ENCODE assay signal across 8 mouse cellular contexts in genomic region chr14:61683791-61684411, GRCm38 (mm10).
DNase-seq lines count a peak whose midpoint lies in the region; ATAC-seq lines count a peak whose summit lies in the region.

No protein-coding gene starts in this region.

- ATAC-seq in erythroblast, adult 5-6 weeks (replicated peaks; ENCODE audit: low FRiP score, poor library complexity, severe bottlenecking) = no peak
- no peak for ATAC-seq in embryonic facial prominence, embryonic 12.5 days (ENCODE audit: insufficient number of reproducible peaks, insufficient read depth, low FRiP score, low TSS enrichment)
- ATAC-seq in hindbrain, embryonic 11.5 days (ENCODE audit: low FRiP score) = no peak
- ATAC-seq in liver, embryonic 11.5 days (replicated peaks; ENCODE audit: low FRiP score) = no peak
- no peak for ATAC-seq in neural tube, embryonic 15.5 days (ENCODE audit: low FRiP score)

- WGBS in embryonic facial prominence, embryonic 12.5 days = 4% methylated on average over 19 of the region's 19 CpGs
- 3% methylated on average over 18 of the region's 19 CpGs for WGBS in hindbrain, embryonic 11.5 days
- 7% methylated on average over 19 of the region's 19 CpGs for WGBS in liver, embryonic 11.5 days
- 17% methylated on average over 19 of the region's 19 CpGs for WGBS in neural tube, embryonic 15.5 days

- H3K4me2 ChIP-seq in embryonic facial prominence, embryonic 12.5 days (replicated peaks) = peak overlapping the region; percentile 96
- H3K4me2 ChIP-seq in hindbrain, embryonic 11.5 days (replicated peaks; ENCODE audit: low read depth, low read length) = peak overlapping the region; percentile 22
- H3K4me2 ChIP-seq in liver, embryonic 11.5 days = peak overlapping the region; percentile 95
- H3K4me2 ChIP-seq in neural tube, embryonic 15.5 days = peak overlapping the region; percentile 98

- H3K4me3 ChIP-seq in erythroblast, embryonic 14.5 days (replicated peaks) = peak overlapping the region; percentile 96
- H3K4me3 ChIP-seq in embryonic facial prominence, embryonic 12.5 days = peak overlapping the region; percentile 23
- H3K4me3 ChIP-seq in hindbrain, embryonic 11.5 days (ENCODE audit: low read depth, low read length) = peak overlapping the region; percentile 17
- peak overlapping the region; percentile 85 for H3K4me3 ChIP-seq in liver, embryonic 11.5 days (ENCODE audit: low read depth, low read length)
- no peak overlapping the region; the same call in 1 of the 2 replicates for H3K4me3 ChIP-seq in neural tube, embryonic 15.5 days (replicated peaks)

- DNase-seq in CD4-positive helper T cell, adult 2 months (ENCODE audit: low read depth, low spot score) = peak; percentile 63
- peak; percentile 62 for DNase-seq in hindbrain, embryonic 11.5 days (ENCODE audit: low spot score)
- no peak for DNase-seq in liver, embryonic 11.5 days (ENCODE audit: low spot score)
- DNase-seq in urinary bladder, postnatal 10 days (ENCODE audit: low spot score) = no peak

- H3K4me1 ChIP-seq in erythroblast, embryonic 14.5 days (ENCODE audit: control insufficient read depth) = peaks cover 62% of the 10 kb centered on the region
- peaks cover 33% of the 10 kb centered on the region; the same call in 1 of the 2 replicates for H3K4me1 ChIP-seq in embryonic facial prominence, embryonic 12.5 days
- H3K4me1 ChIP-seq in hindbrain, embryonic 11.5 days (replicated peaks; ENCODE audit: control insufficient read depth, insufficient read depth, low read length) = peaks cover 3% of the 10 kb centered on the region
- peaks cover 18% of the 10 kb centered on the region for H3K4me1 ChIP-seq in liver, embryonic 11.5 days (replicated peaks; ENCODE audit: control insufficient read depth, insufficient read depth, low read length)
- peaks cover 31% of the 10 kb centered on the region for H3K4me1 ChIP-seq in neural tube, embryonic 15.5 days

- H3K27me3 ChIP-seq in erythroblast, embryonic 14.5 days (ENCODE audit: control insufficient read depth) = peaks cover 61% of the 10 kb centered on the region
- peaks cover 28% of the 10 kb centered on the region for H3K27me3 ChIP-seq in embryonic facial prominence, embryonic 12.5 days
- peaks cover 44% of the 10 kb centered on the region for H3K27me3 ChIP-seq in hindbrain, embryonic 11.5 days (ENCODE audit: control insufficient read depth, insufficient read depth, low read length)
- peaks cover 45% of the 10 kb centered on the region for H3K27me3 ChIP-seq in liver, embryonic 11.5 days (replicated peaks; ENCODE audit: control insufficient read depth, insufficient read depth, low read length)
- peaks cover 38% of the 10 kb centered on the region for H3K27me3 ChIP-seq in neural tube, embryonic 15.5 days (replicated peaks)

- peaks cover 8% of the 10 kb centered on the region for H3K36me3 ChIP-seq in erythroblast, embryonic 14.5 days (ENCODE audit: control insufficient read depth)
- no peaks in the 10 kb centered on the region for H3K36me3 ChIP-seq in embryonic facial prominence, embryonic 12.5 days
- H3K36me3 ChIP-seq in hindbrain, embryonic 11.5 days (ENCODE audit: control insufficient read depth, insufficient read depth, low read length) = no peaks in the 10 kb centered on the region
- H3K36me3 ChIP-seq in liver, embryonic 11.5 days (ENCODE audit: control insufficient read depth, insufficient read depth, low read length) = no peaks in the 10 kb centered on the region
- no peaks in the 10 kb centered on the region for H3K36me3 ChIP-seq in neural tube, embryonic 15.5 days

- H3K27ac ChIP-seq in embryonic facial prominence, embryonic 12.5 days = no peak overlapping the region
- H3K27ac ChIP-seq in hindbrain, embryonic 11.5 days (ENCODE audit: low read depth, low read length) = no peak overlapping the region
- H3K27ac ChIP-seq in liver, embryonic 11.5 days (ENCODE audit: low read depth, low read length) = no peak overlapping the region
- H3K27ac ChIP-seq in neural tube, embryonic 15.5 days (replicated peaks) = no peak overlapping the region

- H3K9ac ChIP-seq in embryonic facial prominence, embryonic 12.5 days = no peak overlapping the region
- no peak overlapping the region for H3K9ac ChIP-seq in hindbrain, embryonic 11.5 days (ENCODE audit: low read depth, low read length)
- no peak overlapping the region; the same call in 1 of the 2 replicates for H3K9ac ChIP-seq in liver, embryonic 11.5 days (ENCODE audit: low read depth, low read length)
- no peak overlapping the region for H3K9ac ChIP-seq in neural tube, embryonic 15.5 days (replicated peaks)

- peaks cover 25% of the 10 kb centered on the region; the same call in 1 of the 2 replicates for H3K9me3 ChIP-seq in erythroblast, embryonic 14.5 days (ENCODE audit: control insufficient read depth, low read length)
- no peaks in the 10 kb centered on the region for H3K9me3 ChIP-seq in embryonic facial prominence, embryonic 12.5 days
- H3K9me3 ChIP-seq in hindbrain, embryonic 11.5 days (ENCODE audit: control insufficient read depth, low read length) = no peaks in the 10 kb centered on the region
- no peaks in the 10 kb centered on the region for H3K9me3 ChIP-seq in liver, embryonic 11.5 days (ENCODE audit: control insufficient read depth, low read length)
- H3K9me3 ChIP-seq in neural tube, embryonic 15.5 days (replicated peaks) = no peaks in the 10 kb centered on the region

Comparison
In these comparisons a context has a peak if more than half of its experiments do, and no peak if none do; other contexts are left out.
1. DNase-seq: peak in CD4-positive helper T cell, adult 2 months (single experiment) and hindbrain, embryonic 11.5 days (single experiment); none in liver, embryonic 11.5 days (single experiment) and urinary bladder, postnatal 10 days (single experiment).
2. H3K4me2 ChIP-seq: peak in every context shown above with its lines; median percentile 98 in neural tube, embryonic 15.5 days; 96 in embryonic facial prominence, embryonic 12.5 days; 95 in liver, embryonic 11.5 days; 22 in hindbrain, embryonic 11.5 days.